Mouse (Mus musculus) adrenal gland, adult (tissue): ENCODE measurements around the gene Dlx3.
A peak's percentile ranks its signal among the peaks of the same experiment; 100 is the strongest.

ENCODE experiments used
- DNase-seq, 2 experiments: peaks; one replicate each; pipeline ENCODE4 v3.0.0; 2022 to 2023; ENCODE audit warnings: low spot score in 1 of 2; ENCODE audit not compliant: inconsistent age in 2 of 2

The Dlx3 gene

DNA sequence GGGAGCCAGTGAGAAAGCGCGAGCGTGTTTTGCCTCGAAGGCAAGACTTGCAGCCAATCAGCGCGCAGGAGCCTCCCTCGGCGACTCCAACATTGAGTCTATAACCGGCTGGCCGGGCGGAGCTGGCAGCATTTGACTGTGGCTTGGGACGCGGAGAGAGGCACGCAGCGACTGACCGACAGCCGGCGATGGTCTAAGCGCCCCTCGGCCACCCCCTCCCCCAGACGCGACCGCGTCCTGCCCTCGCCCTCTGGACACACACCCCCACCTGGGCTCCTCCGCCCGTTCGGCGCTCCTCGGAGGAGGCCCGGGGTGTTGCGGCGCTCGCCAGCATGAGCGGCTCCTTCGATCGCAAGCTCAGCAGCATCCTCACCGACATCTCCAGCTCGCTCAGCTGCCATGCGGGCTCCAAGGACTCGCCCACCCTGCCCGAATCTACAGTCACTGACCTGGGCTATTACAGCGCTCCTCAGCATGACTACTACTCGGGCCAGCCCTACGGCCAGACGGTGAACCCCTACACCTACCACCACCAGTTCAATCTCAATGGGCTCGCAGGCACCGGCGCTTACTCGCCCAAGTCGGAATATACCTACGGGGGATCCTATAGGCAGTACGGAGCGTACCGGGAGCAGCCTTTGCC is at the start of gene Dlx3:
Dlx3 (plus strand) TSS at position 130 of the 643 bp plus-strand sequence.
- DNase-seq: peak in 1 of 2 experiments; percentile 66

GRCm38 (mm10) chr11:95070140-95071107 is 49.5 kb upstream of the Dlx3 start:
- no peak for DNase-seq

GRCm38 (mm10) chr11:95071266-95071665 is 48.7 kb upstream of the Dlx3 start:
- DNase-seq: peak in 1 of 2 experiments; percentile 44

- no peak for DNase-seq
These were observed 47.8 kb upstream of the Dlx3 start for GRCm38 (mm10) chr11:95072136-95072535.

- DNase-seq: no peak
These were observed 47.1 kb upstream of the Dlx3 start for GRCm38 (mm10) chr11:95072804-95073203.

DNA sequence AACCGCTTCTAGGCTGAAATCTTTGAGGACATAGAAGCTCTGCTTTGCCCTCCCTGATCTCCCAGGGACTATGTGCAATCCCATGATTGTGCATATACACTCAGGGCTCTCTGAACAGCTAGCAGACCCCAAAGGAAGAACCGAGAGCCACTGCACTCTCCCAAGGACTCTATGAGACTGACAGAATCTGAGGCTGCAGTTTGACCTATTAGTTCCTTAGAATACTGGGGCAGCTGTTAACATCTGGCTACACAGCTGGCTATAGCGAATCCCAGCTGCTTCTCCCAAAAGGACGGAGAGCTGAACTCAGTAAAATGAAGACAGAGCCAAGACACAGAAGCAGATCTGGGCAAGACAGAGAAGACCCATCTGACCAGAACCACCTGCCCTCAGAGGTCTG is 46.1 kb upstream of the Dlx3 start:
- no peak for DNase-seq

GRCm38 (mm10) chr11:95074694-95075093 is 45.2 kb upstream of the Dlx3 start:
- no peak for DNase-seq

GRCm38 (mm10) chr11:95075197-95076040 is 44.5 kb upstream of the Dlx3 start:
- DNase-seq: peak in 1 of 2 experiments; percentile 65

GRCm38 (mm10) chr11:95076041-95076535 is 43.8 kb upstream of the Dlx3 start:
- peak; percentile 80 to 93 for DNase-seq

GRCm38 (mm10) chr11:95076536-95077111 is 43.3 kb upstream of the Dlx3 start, which contains the start of gene Itga3:
TSS of gene Itga3 (minus strand) at chr11:95076801.
- DNase-seq: peak; percentile 89 to 95

DNA sequence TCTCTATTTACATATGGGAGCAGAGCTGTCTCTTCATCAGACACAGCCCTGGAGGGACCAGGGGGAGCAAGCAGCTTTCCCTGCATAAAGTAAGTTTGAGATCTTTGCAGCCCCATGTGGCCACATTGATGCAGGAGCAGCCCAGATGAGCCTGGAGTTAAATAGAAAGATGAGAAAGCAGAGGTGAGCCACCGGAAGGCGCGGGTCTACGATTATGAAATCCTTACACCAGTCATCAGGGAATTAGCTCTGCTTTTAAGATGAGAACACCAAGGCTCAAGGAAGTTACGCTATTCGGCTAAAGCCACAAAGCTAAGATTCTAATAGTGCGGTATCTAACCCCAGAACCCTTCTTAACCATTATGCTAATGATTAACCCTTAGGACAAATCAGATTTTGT is 42.0 kb upstream of the Dlx3 start:
- peak in 1 of 2 experiments; percentile 41 for DNase-seq

GRCm38 (mm10) chr11:95079256-95079875 is 40.6 kb upstream of the Dlx3 start:
- peak; percentile 83 to 90 for DNase-seq

GRCm38 (mm10) chr11:95080783-95081182 is 39.1 kb upstream of the Dlx3 start:
- peak in 1 of 2 experiments; percentile 59 for DNase-seq

- no peak for DNase-seq
These were observed 37.0 kb upstream of the Dlx3 start for GRCm38 (mm10) chr11:95082896-95083295.

DNA sequence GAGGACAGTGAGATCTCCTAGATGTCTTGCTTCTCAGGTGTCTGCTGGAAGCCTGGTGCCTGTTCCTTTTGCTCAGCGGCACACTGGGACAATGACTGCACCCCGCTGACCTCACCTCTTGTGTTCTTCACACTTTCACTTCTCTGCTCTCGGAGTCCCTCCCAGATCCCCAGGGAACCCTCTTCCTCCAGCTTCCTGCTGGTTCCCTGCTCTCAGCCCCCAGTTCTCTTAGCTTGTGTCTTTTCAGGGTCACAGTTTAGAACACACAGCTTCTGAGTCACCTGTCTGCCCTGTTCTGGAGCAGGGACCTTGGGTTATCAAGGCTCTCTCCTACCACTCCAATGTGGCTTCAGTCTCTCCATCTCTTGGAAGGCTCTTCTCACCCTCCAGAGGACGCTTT is 35.7 kb upstream of the Dlx3 start:
- peak; percentile 62 to 77 for DNase-seq

GRCm38 (mm10) chr11:95084811-95085382 is 35.0 kb upstream of the Dlx3 start:
- no peak for DNase-seq

DNA sequence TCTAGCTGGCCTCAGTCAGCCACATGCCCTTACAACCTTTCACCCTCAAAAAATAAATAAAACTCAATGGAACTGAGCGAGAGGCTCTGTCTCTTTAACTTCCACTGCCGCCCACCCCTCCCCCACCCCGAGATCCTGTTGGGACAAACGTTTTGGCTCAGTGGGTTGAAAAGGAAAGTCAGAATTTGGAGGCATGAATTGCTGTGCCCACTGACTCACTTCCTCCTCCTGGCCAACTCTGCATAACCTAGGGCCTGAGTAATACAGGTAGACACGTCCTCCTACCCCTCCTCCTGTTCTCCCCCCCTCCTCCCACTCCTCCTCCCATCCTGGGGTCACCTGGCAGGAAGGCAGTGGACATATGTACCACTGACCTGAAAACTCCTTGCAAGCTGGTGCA is 34.2 kb upstream of the Dlx3 start:
- no peak for DNase-seq

- DNase-seq: peak in 1 of 2 experiments; percentile 61
These were observed 33.7 kb upstream of the Dlx3 start for GRCm38 (mm10) chr11:95086229-95086628.
